Mouse (Mus musculus) adrenal gland (tissue): ENCODE measurements around the gene Cbfa2t3.

Experiments used
- microRNA-seq, 2 experiments: library from miRNA; unstranded; fragments of <30 nt; microRNA quantifications; one replicate each; pipeline ENCODE4; 2019

Cbfa2t3 gene

Small RNA genes lying within 50 kb of the gene (microRNA-seq; reads per million reads assigned to microRNA genes)
- gene Mir6396, result 0 reads per million in 2 experiments
